ENCODE assay signal across 27 mouse cellular contexts in genomic region chr13:45023356-45024150, GRCm38 (mm10). TPM values are rescaled to one million over a fixed set of nuclear protein-coding genes. Genes with fewer than 3 reads are reported as not detected.
"Had no signal": no experiment of that assay in that cellular context is flagged by ENCODE, and none has a peak within 500 bp of the region (broad histone marks: within the 10 kb centered on the region; RNA-seq: fewer than 3 reads in every experiment).

No protein-coding gene starts in this region.

- DNase-seq: kidney, adult 18-20 months; kidney, adult 9 months; kidney, postnatal 14 days; kidney, postnatal 4 days; liver; lung, adult 18-20 months; lung, postnatal 10 days; lung, postnatal 36 days; right cerebral cortex, adult 18-20 months; right cerebral cortex, postnatal 14 days; right cerebral cortex, postnatal 4 days; thymus, postnatal 14 days; thymus, postnatal 4 days had no signal

- H3K4me3 ChIP-seq: limb, embryonic 10.5 days; limb, embryonic 13.5 days; liver, embryonic 12.5 days; liver, embryonic 15.5 days; lung, embryonic 15.5 days; megakaryocyte, embryonic 14.5 days; midbrain, embryonic 12.5 days; midbrain, embryonic 15.5 days; neural tube, embryonic 12.5 days; neural tube, embryonic 15.5 days had no signal

- H3K27ac ChIP-seq: limb, embryonic 10.5 days; limb, embryonic 13.5 days; liver, embryonic 12.5 days; liver, embryonic 15.5 days; lung, embryonic 15.5 days; midbrain, embryonic 12.5 days; midbrain, embryonic 15.5 days; neural tube, embryonic 12.5 days; neural tube, embryonic 15.5 days; stomach, postnatal 0 days had no signal

RNA-seq across cellular contexts. Expression of gene Gm9817, which starts 54.9 kb away (rescaled TPM):
- total RNA-seq: layer of hippocampus, adult 18-20 months; left cerebral cortex, adult 18-20 months; left cerebral cortex, postnatal 25 days had no signal
